Mouse (Mus musculus) ES-Bruce4 (cell line): ENCODE results near the gene Lpin2.

Experiments used
- CTCF ChIP-seq: IDR thresholded peaks from one replicate; pipeline ENCODE4 v1.8.1; 2011; ENCODE audit warnings: low read depth, low read length
- EP300 ChIP-seq: IDR thresholded peaks from 2 replicates; pipeline ENCODE4 v1.6.1; 2011; ENCODE audit warnings: low read depth, low read length; ENCODE audit not compliant: insufficient read depth

GRCm38 (mm10) chr17:71135866-71136265 is 46.5 kb upstream of the Lpin2 start:
- TF ChIP-seq CTCF (no peak), EP300 (no peak)
